ENCODE assay signal across 8 mouse cellular contexts in genomic region chr19:4397798-4398629, GRCm38 (mm10). TPM values are rescaled to one million over a fixed set of nuclear protein-coding genes. Genes with fewer than 3 reads are reported as not detected.
A peak's percentile ranks its signal among the peaks of the same experiment; 100 is the strongest.
DNase-seq lines count a peak whose midpoint lies in the region; ATAC-seq and TF ChIP-seq lines count a peak whose summit lies in the region.

Gene Kdm2a (minus strand): TSS chr19:4398285.

- TF ChIP-seq POLR2A in testis, adult 2 months (IDR thresholded peaks at IDR 0.05; ENCODE audit: control insufficient read depth, low read depth, low read length) = no peak; the same call in none of the 2 replicates

- peak; percentile 68 for DNase-seq in CD4-positive helper T cell, adult 2 months (ENCODE audit: low read depth, low spot score)
- DNase-seq in kidney, postnatal 25 days = peak; percentile 46 to 73
- peak; percentile 71 for DNase-seq in neural tube, embryonic 11.5 days (ENCODE audit: low spot score)

- H3K36me3 ChIP-seq in forebrain, embryonic 13.5 days (ENCODE audit: poor library complexity, severe bottlenecking) = peaks cover 5% of the 10 kb centered on the region; the same call in 1 of the 2 replicates
- H3K36me3 ChIP-seq in heart, embryonic 16.5 days (ENCODE audit: control insufficient read depth, insufficient read depth) = peaks cover under 1% of the 10 kb centered on the region; the same call in 1 of the 2 replicates
- H3K36me3 ChIP-seq in liver, embryonic 15.5 days (replicated peaks) = peaks cover 7% of the 10 kb centered on the region
- H3K36me3 ChIP-seq in neural tube, embryonic 11.5 days (ENCODE audit: control insufficient read depth, insufficient read depth, low read length) = no peaks in the 10 kb centered on the region
- no peaks in the 10 kb centered on the region for H3K36me3 ChIP-seq in testis, adult 2 months (ENCODE audit: control insufficient read depth, insufficient read depth, low read length)

- H3K9me3 ChIP-seq in forebrain, embryonic 13.5 days (replicated peaks) = no peaks in the 10 kb centered on the region
- H3K9me3 ChIP-seq in heart, embryonic 16.5 days (replicated peaks; ENCODE audit: control insufficient read depth, low read length) = no peaks in the 10 kb centered on the region
- no peaks in the 10 kb centered on the region for H3K9me3 ChIP-seq in liver, embryonic 15.5 days (replicated peaks)
- H3K9me3 ChIP-seq in neural tube, embryonic 11.5 days (ENCODE audit: control insufficient read depth, low read length) = no peaks in the 10 kb centered on the region

- TF ChIP-seq CTCF in testis, adult 2 months (IDR thresholded peaks at IDR 0.05; ENCODE audit: control insufficient read depth, insufficient read depth, insufficient replicate concordance, low read depth, low read length) = no peak

- H3K27me3 ChIP-seq in forebrain, embryonic 13.5 days = no peaks in the 10 kb centered on the region
- no peaks in the 10 kb centered on the region for H3K27me3 ChIP-seq in heart, embryonic 16.5 days (ENCODE audit: control insufficient read depth, insufficient read depth, low read length)
- H3K27me3 ChIP-seq in liver, embryonic 15.5 days = peaks cover 20% of the 10 kb centered on the region
- H3K27me3 ChIP-seq in neural tube, embryonic 11.5 days (ENCODE audit: control insufficient read depth, insufficient read depth, low read length) = no peaks in the 10 kb centered on the region
- no peaks in the 10 kb centered on the region for H3K27me3 ChIP-seq in testis, adult 2 months (ENCODE audit: control insufficient read depth, insufficient read depth, low read length)

- H3K4me1 ChIP-seq in brown adipose tissue, adult 24 weeks (ENCODE audit: control insufficient read depth, insufficient read depth, insufficient read length, low read length) = no peaks in the 10 kb centered on the region; the same call in 1 of the 2 replicates
- peaks cover 27% of the 10 kb centered on the region for H3K4me1 ChIP-seq in forebrain, embryonic 13.5 days
- H3K4me1 ChIP-seq in heart, embryonic 16.5 days (ENCODE audit: control insufficient read depth, insufficient read depth, low read length) = peaks cover 14% of the 10 kb centered on the region
- peaks cover 27% of the 10 kb centered on the region for H3K4me1 ChIP-seq in liver, embryonic 15.5 days (replicated peaks)
- peaks cover 11% of the 10 kb centered on the region for H3K4me1 ChIP-seq in neural tube, embryonic 11.5 days (ENCODE audit: control insufficient read depth, insufficient read depth, low read length)
- peaks cover 2% of the 10 kb centered on the region for H3K4me1 ChIP-seq in testis, adult 2 months (ENCODE audit: control insufficient read depth, insufficient read depth, low read length)

- WGBS in forebrain, embryonic 13.5 days = 1% methylated on average over 78 of the region's 82 CpGs
- WGBS in heart, embryonic 16.5 days = under 1% methylated on average over 81 of the region's 82 CpGs
- WGBS in liver, embryonic 15.5 days (ENCODE audit: insufficient replicate concordance) = 2% methylated on average over 82 of the region's 82 CpGs
- WGBS in neural tube, embryonic 11.5 days = under 1% methylated on average over 78 of the region's 82 CpGs

- peak within 1 kb of the TSS; percentile 72 for H3K27ac ChIP-seq in brown adipose tissue, adult 24 weeks (replicated peaks; ENCODE audit: low read depth, low read length)
- H3K27ac ChIP-seq in forebrain, embryonic 13.5 days = peak within 1 kb of the TSS; percentile 87
- H3K27ac ChIP-seq in heart, embryonic 16.5 days (ENCODE audit: low read length) = peak within 1 kb of the TSS; percentile 91
- H3K27ac ChIP-seq in liver, embryonic 15.5 days (replicated peaks) = peak within 1 kb of the TSS; percentile 97
- peak within 1 kb of the TSS; percentile 94 for H3K27ac ChIP-seq in neural tube, embryonic 11.5 days (ENCODE audit: low read depth, low read length)
- peak within 1 kb of the TSS; percentile 97 for H3K27ac ChIP-seq in testis, adult 2 months (ENCODE audit: control insufficient read depth, insufficient read depth, low read depth, low read length)

- H3K4me2 ChIP-seq in forebrain, embryonic 13.5 days = peak within 1 kb of the TSS; percentile 91
- H3K4me2 ChIP-seq in heart, embryonic 16.5 days (ENCODE audit: low read depth, low read length) = peak within 1 kb of the TSS; percentile 91
- peak within 1 kb of the TSS; percentile 100 for H3K4me2 ChIP-seq in liver, embryonic 15.5 days
- H3K4me2 ChIP-seq in neural tube, embryonic 11.5 days (ENCODE audit: low read depth) = peak within 1 kb of the TSS; percentile 82

- peak within 1 kb of the TSS; percentile 80 for H3K9ac ChIP-seq in forebrain, embryonic 13.5 days
- peak within 1 kb of the TSS; percentile 87 for H3K9ac ChIP-seq in heart, embryonic 16.5 days (ENCODE audit: low read length)
- peak within 1 kb of the TSS; percentile 100 for H3K9ac ChIP-seq in liver, embryonic 15.5 days
- peak within 1 kb of the TSS; percentile 75 for H3K9ac ChIP-seq in neural tube, embryonic 11.5 days (ENCODE audit: low read length)

- peak; percentile 68 for ATAC-seq in forebrain, embryonic 13.5 days
- peak; percentile 4; the same call in 1 of the 2 replicates for ATAC-seq in heart, embryonic 16.5 days (replicated peaks; ENCODE audit: extremely low read depth, insufficient read depth, low FRiP score)
- ATAC-seq in liver, embryonic 15.5 days (ENCODE audit: insufficient read depth) = peak; percentile 17
- ATAC-seq in neural tube, embryonic 11.5 days (ENCODE audit: insufficient read depth, low FRiP score, low TSS enrichment) = peak; percentile 46

- H3K4me3 ChIP-seq in brown adipose tissue, adult 24 weeks (ENCODE audit: insufficient read depth, low read depth, low read length) = peak within 1 kb of the TSS; percentile 89
- H3K4me3 ChIP-seq in forebrain, embryonic 13.5 days = peak within 1 kb of the TSS; percentile 93
- H3K4me3 ChIP-seq in heart, embryonic 16.5 days (ENCODE audit: low read length) = peak within 1 kb of the TSS; percentile 95
- peak within 1 kb of the TSS; percentile 100 for H3K4me3 ChIP-seq in liver, embryonic 15.5 days (replicated peaks)
- H3K4me3 ChIP-seq in neural tube, embryonic 11.5 days (ENCODE audit: low read depth, low read length) = peak within 1 kb of the TSS; percentile 100
- peak within 1 kb of the TSS; percentile 93 for H3K4me3 ChIP-seq in testis, adult 2 months (ENCODE audit: control insufficient read depth, low read depth, low read length)

RNA-seq across cellular contexts. Expression of gene Kdm2a, which starts in this region (rescaled TPM):
- polyA plus RNA-seq in brown adipose tissue, adult 24 weeks (2012; ENCODE audit: insufficient read depth, insufficient read length, missing spikeins) = 18.9 and 20.6 TPM in 2 replicates
- 38.8 and 43.9 TPM in 2 replicates for polyA plus RNA-seq in forebrain, embryonic 13.5 days (2015; fragmentation: Nextera tagmentation; extraction: Ambion mirVana)
- 31.9 and 35.9 TPM in 2 replicates for polyA plus RNA-seq in heart, embryonic 16.5 days (2015; fragmentation: Nextera tagmentation; extraction: Ambion mirVana)
- polyA plus RNA-seq in liver, embryonic 15.5 days (2015; fragmentation: Nextera tagmentation; extraction: Ambion mirVana) = 12.9 and 13.1 TPM in 2 replicates
- 44.1 and 47.2 TPM in 2 replicates for polyA plus RNA-seq in neural tube, embryonic 11.5 days (2014; fragmentation: Nextera tagmentation; extraction: Ambion mirVana)
- 46.0 and 48.5 TPM in 2 replicates for polyA plus RNA-seq in testis, adult 2 months (2012; rRNA removed)

Comparison
In these comparisons a context has a peak if more than half of its experiments do, and no peak if none do; other contexts are left out.
1. Peak in every context shown above with its lines: DNase-seq, ATAC-seq, H3K4me3 ChIP-seq and H3K27ac ChIP-seq.
2. ATAC-seq: peak in every context shown above with its lines; median percentile 68 in forebrain, embryonic 13.5 days; 46 in neural tube, embryonic 11.5 days; 17 in liver, embryonic 15.5 days; 4 in heart, embryonic 16.5 days.